Mouse (Mus musculus): Measurements from ENCODE around the gene Rcor2. TPM values are rescaled to one million over a fixed set of nuclear protein-coding genes. Genes with fewer than 3 reads are reported as not detected.

The Rcor2 gene
- 0.74 and 0.99 TPM in 2 replicates for polyA plus RNA-seq (2021; fragmentation: Nextera tagmentation)
- long read RNA-seq, experiment 1: 0 reads
- long read RNA-seq, experiment 2, transcript Rcor2-201 (12 exons, 2,823 nt): major isoform, 6 of 9 reads
- long read RNA-seq, experiment 2, partial matches to known transcripts: 1 of 9 reads
- long read RNA-seq, experiment 2, other reads (novel, unspliced or antisense): 2 of 9 reads

DNA sequence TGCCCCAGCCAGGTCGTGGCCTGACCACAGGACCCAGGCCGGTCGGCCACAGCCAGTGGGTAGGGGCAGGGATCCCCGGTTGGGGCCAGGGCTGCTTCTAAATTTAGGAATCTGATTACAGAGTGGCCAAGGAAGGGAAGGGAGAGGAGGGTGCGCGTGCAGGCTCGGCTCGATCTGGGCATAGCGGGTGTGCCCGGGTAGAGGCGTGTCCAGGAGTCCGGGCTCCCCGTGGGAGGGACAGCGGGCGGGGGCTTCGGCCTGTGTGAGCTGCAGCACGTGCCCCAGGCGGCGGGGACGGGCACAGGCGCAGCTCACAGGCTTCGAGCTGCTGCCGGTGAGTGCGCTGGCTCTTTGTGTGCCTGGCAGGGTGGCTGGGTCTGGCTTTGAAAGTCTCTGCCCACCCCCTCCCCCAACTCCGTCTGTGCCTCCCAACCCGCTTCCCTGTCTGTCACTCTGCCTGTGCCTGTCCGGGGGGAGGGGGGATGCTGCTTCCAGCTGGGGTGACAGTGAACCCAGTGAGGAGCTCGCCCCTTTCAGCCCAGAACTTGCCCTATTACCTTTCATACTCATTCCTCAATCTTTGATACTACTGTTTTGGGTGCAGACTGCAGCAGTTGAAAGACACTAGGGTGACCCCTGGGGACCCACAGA, at the start of gene Rcor2:
Gene Rcor2, plus strand, starts transcription at position 235 of the 651 bp plus-strand sequence.

DNA sequence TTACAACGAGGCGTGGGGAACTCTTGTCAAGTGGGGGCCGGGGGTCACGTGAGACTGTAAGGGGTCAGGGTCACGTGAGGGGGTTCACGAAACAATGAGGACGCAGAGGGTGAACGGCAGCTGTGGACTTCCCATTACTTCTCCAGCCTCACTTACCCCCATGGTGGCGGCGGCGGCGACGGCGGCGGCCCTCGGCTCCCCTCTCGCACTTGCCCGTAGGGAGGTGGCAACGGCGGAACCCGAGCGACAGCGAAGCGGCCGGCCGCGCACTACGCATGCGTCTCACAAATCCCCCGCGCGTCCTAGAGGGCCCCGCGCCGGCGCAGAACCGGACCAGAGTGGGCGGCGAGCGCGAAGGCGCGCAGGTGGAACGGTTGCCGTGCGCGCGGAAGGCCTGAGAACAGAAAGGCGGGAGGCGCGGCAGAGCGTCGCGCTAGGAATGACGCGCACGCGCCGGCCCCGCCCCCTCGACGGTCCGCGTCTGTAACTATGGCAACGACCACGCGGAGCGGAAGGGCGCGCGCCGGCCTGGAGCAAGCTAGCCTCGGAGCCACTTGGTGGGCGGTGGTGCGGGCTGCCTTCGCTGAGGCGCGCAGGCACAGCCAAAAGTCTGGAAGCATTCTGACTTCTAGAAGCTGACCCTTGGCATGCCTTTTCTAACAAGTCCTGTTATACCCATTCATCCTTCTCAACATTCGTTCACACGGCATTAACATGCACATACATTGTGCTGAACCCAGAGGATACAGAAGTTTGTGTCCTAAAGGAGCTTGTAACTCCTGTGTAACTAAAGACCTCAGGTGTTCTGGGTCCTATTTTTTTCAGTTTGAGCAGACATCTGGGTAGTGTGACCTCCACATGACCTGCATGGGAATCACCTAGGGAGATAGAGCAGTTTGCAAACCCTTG, 26.1 kb upstream of the Rcor2 start, which contains the start of gene Naa40:
Gene Naa40, minus strand, starts transcription at position 402 of the 909 bp plus-strand sequence.

Other genes starting within 250 kb of the Rcor2 start
- 3.8 and 4.5 TPM in 2 replicates for gene Fermt3, start 247.9 kb upstream of the Rcor2 start, polyA plus RNA-seq (2021; fragmentation: Nextera tagmentation)
- 119 and 128 TPM in 2 replicates for gene Stip1, start 227.4 kb upstream of the Rcor2 start, polyA plus RNA-seq (2021; fragmentation: Nextera tagmentation)
- gene Macrod1, start 210.5 kb upstream of the Rcor2 start, polyA plus RNA-seq (2021; fragmentation: Nextera tagmentation): 3.4 and 3.9 TPM in 2 replicates
- gene Flrt1, start 161.6 kb upstream of the Rcor2 start, polyA plus RNA-seq (2021; fragmentation: Nextera tagmentation): 2.2 and 2.6 TPM in 2 replicates
- gene Otub1, start 61.0 kb upstream of the Rcor2 start, polyA plus RNA-seq (2021; fragmentation: Nextera tagmentation): 740 and 803 TPM in 2 replicates
- 7,358 and 7,691 TPM in 2 replicates for gene Cox8a, start 49.7 kb upstream of the Rcor2 start, polyA plus RNA-seq (2021; fragmentation: Nextera tagmentation)
- gene Naa40, start 26.1 kb upstream of the Rcor2 start, polyA plus RNA-seq (2021; fragmentation: Nextera tagmentation): 8.5 and 9.4 TPM in 2 replicates
- 21.9 and 29.5 TPM in 2 replicates for gene Mark2, start 74.5 kb downstream of the Rcor2 start, polyA plus RNA-seq (2021; fragmentation: Nextera tagmentation)
- 3.1 and 3.8 TPM in 2 replicates for gene Spindoc, start 115.7 kb downstream of the Rcor2 start, polyA plus RNA-seq (2021; fragmentation: Nextera tagmentation)
- gene 2700081O15Rik, start 150.3 kb downstream of the Rcor2 start, polyA plus RNA-seq (2021; fragmentation: Nextera tagmentation): 1.7 and 1.8 TPM in 2 replicates
- gene Rtn3, start 216.0 kb downstream of the Rcor2 start, polyA plus RNA-seq (2021; fragmentation: Nextera tagmentation): 575 and 621 TPM in 2 replicates
- 5.2 and 5.5 TPM in 2 replicates for gene Atl3, start 226.7 kb downstream of the Rcor2 start, polyA plus RNA-seq (2021; fragmentation: Nextera tagmentation)